8 mouse cellular contexts compared by ENCODE assay signal in the genomic region with DNA sequence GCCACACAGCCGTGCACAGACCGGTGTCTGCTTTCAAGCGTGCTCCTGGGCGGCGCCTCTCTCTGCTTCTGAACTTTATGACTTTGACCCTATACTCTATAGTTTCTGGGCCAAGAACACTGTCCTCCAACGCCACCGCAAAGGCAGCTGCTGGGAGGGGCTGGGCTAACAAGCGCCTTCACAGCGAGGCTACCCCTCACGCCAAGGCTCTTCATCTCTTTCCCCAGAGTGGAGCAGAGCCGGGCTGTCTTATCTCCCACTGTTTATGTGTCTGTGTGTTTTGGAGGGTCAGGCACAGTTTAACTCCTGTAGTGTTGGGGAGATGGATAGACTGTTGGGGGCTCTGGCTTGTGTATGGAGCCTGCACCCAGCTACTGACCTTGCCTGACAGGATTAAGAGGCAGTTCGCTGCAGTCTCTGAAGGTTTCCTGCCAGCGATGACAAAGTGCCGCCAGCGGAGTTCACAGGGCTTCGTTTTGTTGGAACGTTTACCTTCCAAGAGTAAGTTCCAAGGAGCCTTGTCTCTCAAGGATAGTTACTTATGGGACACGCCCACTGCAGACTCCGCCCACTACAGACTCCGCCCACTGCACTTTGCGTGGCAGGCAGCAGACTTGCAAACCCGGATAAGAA. TPM values are rescaled to one million over a fixed set of nuclear protein-coding genes. Genes with fewer than 3 reads are reported as not detected.
DNase-seq lines count a peak whose midpoint lies in the region; ATAC-seq lines count a peak whose summit lies in the region.

No protein-coding gene starts in this region.

- DNase-seq in heart, adult 9 months (ENCODE audit: low spot score in 2 of 2) = no peak
- peak; percentile 36 for DNase-seq in adrenal gland, postnatal 25 days
- peak; percentile 47 for DNase-seq in kidney, adult 9 months
- DNase-seq in lung, postnatal 25 days (ENCODE audit: low spot score) = peak; percentile 39
- DNase-seq in left cerebral cortex, adult 11 months (ENCODE audit: low spot score) = no peak
- no peak for DNase-seq in layer of hippocampus, adult 8-10 months (ENCODE audit: low spot score in 2 of 2)
- DNase-seq in forebrain, embryonic 11.5 days (ENCODE audit: low spot score) = no peak

- no peak overlapping the region for H3K27ac ChIP-seq in heart, embryonic 14.5 days (replicated peaks in 1 of 2; ENCODE audit: control insufficient read depth in 1 of 2, insufficient read depth in 1 of 2, low read depth in 2 of 2, low read length in 2 of 2)
- H3K27ac ChIP-seq in forebrain, embryonic 11.5 days (ENCODE audit: low read depth, low read length) = no peak overlapping the region

- peaks cover 3% of the 10 kb centered on the region; the same call in 1 of the 2 replicates for H3K27me3 ChIP-seq in heart, embryonic 14.5 days (ENCODE audit: control insufficient read depth, insufficient read depth, low read length)
- no peaks in the 10 kb centered on the region for H3K27me3 ChIP-seq in forebrain, embryonic 11.5 days (ENCODE audit: control insufficient read depth, insufficient read depth, low read length)

- peak overlapping the region; percentile 42; the same call in 1 of the 2 replicates for H3K4me2 ChIP-seq in heart, embryonic 14.5 days (ENCODE audit: low read length)
- no peak overlapping the region for H3K4me2 ChIP-seq in forebrain, embryonic 11.5 days (ENCODE audit: low read depth, low read length, severe bottlenecking)

- WGBS in heart, embryonic 14.5 days = 27% methylated on average over 22 of the region's 22 CpGs
- WGBS in forebrain, embryonic 11.5 days = 56% methylated on average over 22 of the region's 22 CpGs

- no peak for ATAC-seq in heart, embryonic 14.5 days (ENCODE audit: insufficient number of reproducible peaks, insufficient read depth, low FRiP score, low read depth)
- no peak for ATAC-seq in forebrain, embryonic 11.5 days (replicated peaks; ENCODE audit: low FRiP score)

- H3K4me1 ChIP-seq in heart, embryonic 14.5 days (ENCODE audit: control insufficient read depth in 2 of 2, insufficient read depth in 2 of 2, low read length in 2 of 2) = peaks cover 20% of the 10 kb centered on the region in 2 experiments
- H3K4me1 ChIP-seq in forebrain, embryonic 11.5 days (replicated peaks; ENCODE audit: control insufficient read depth, insufficient read depth, low read length) = no peaks in the 10 kb centered on the region

- H3K9ac ChIP-seq in heart, embryonic 14.5 days (ENCODE audit: low read length) = peak overlapping the region; percentile 38; the same call in 1 of the 2 replicates
- H3K9ac ChIP-seq in forebrain, embryonic 11.5 days (ENCODE audit: low read length) = no peak overlapping the region

- H3K36me3 ChIP-seq in heart, embryonic 14.5 days (ENCODE audit: control insufficient read depth, insufficient read depth, low read length) = no peaks in the 10 kb centered on the region
- H3K36me3 ChIP-seq in forebrain, embryonic 11.5 days (ENCODE audit: control insufficient read depth, insufficient read depth, low read length) = no peaks in the 10 kb centered on the region

- H3K4me3 ChIP-seq in heart, embryonic 14.5 days (ENCODE audit: control insufficient read depth in 1 of 2, insufficient read depth in 1 of 2, low read depth in 1 of 2, low read length in 2 of 2) = no peak overlapping the region
- no peak overlapping the region for H3K4me3 ChIP-seq in forebrain, embryonic 11.5 days (ENCODE audit: low read depth, low read length)

- no peaks in the 10 kb centered on the region; the same call in 1 of the 2 replicates for H3K9me3 ChIP-seq in heart, embryonic 14.5 days (ENCODE audit: control insufficient read depth, low read length)
- no peaks in the 10 kb centered on the region for H3K9me3 ChIP-seq in forebrain, embryonic 11.5 days (ENCODE audit: control insufficient read depth, low read length)

RNA-seq across cellular contexts. Expression of a gene that starts 25.6 kb away (rescaled TPM):
- polyA plus RNA-seq in heart, embryonic 14.5 days (2014; fragmentation: Nextera tagmentation; extraction: Ambion mirVana) = 166 and 168 TPM in 2 replicates
- 84.6 and 90.1 TPM in 2 replicates for total RNA-seq in adrenal gland, postnatal 25 days (2021)
- total RNA-seq in layer of hippocampus, adult 8-10 months (2022) = 10 to 100 TPM; 65.3 to 85.6 (median 79.2) TPM
- 307 and 321 TPM in 2 replicates for polyA plus RNA-seq in forebrain, embryonic 11.5 days (2014; fragmentation: Nextera tagmentation; extraction: Ambion mirVana)

RNA-seq across cellular contexts. Expression of a gene that starts 26.0 kb away (rescaled TPM):
- 2,314 and 2,402 TPM in 2 replicates for polyA plus RNA-seq in heart, embryonic 14.5 days (2014; fragmentation: Nextera tagmentation; extraction: Ambion mirVana)
- total RNA-seq in adrenal gland, postnatal 25 days (2021) = 1,243 and 1,285 TPM in 2 replicates
- total RNA-seq in layer of hippocampus, adult 8-10 months (2022) = 1,000 to 10,000 TPM; 1,017 to 1,068 (median 1,043) TPM
- polyA plus RNA-seq in forebrain, embryonic 11.5 days (2014; fragmentation: Nextera tagmentation; extraction: Ambion mirVana) = 812 and 850 TPM in 2 replicates

RNA-seq across cellular contexts. Expression of a gene that starts 26.1 kb away (rescaled TPM):
- 0.45 and 0.65 TPM in 2 replicates for polyA plus RNA-seq in heart, embryonic 14.5 days (2014; fragmentation: Nextera tagmentation; extraction: Ambion mirVana)
- total RNA-seq in adrenal gland, postnatal 25 days (2021) = not detected in 2 replicates
- under 1 TPM in 1 of 4 experiments, not detected in 3; 0.57 TPM for total RNA-seq in layer of hippocampus, adult 8-10 months (2022)
- polyA plus RNA-seq in forebrain, embryonic 11.5 days (2014; fragmentation: Nextera tagmentation; extraction: Ambion mirVana) = 3.3 and 3.5 TPM in 2 replicates

RNA-seq across cellular contexts. Expression of a gene that starts 42.2 kb away (rescaled TPM):
- polyA plus RNA-seq in heart, embryonic 14.5 days (2014; fragmentation: Nextera tagmentation; extraction: Ambion mirVana) = 7.5 and 8.5 TPM in 2 replicates
- total RNA-seq in adrenal gland, postnatal 25 days (2021) = 26.9 and 51.2 TPM in 2 replicates
- total RNA-seq in layer of hippocampus, adult 8-10 months (2022) = 10 to 100 TPM in 2 of 4 experiments, 1 to 10 TPM in 2; 4.8 to 33.7 (median 19.7) TPM
- polyA plus RNA-seq in forebrain, embryonic 11.5 days (2014; fragmentation: Nextera tagmentation; extraction: Ambion mirVana) = 2.7 and 3.7 TPM in 2 replicates

RNA-seq across cellular contexts. Expression of a gene that starts 46.5 kb away (rescaled TPM):
- polyA plus RNA-seq in heart, embryonic 14.5 days (2014; fragmentation: Nextera tagmentation; extraction: Ambion mirVana) = 5.8 and 6.2 TPM in 2 replicates
- 11.3 and 12.3 TPM in 2 replicates for total RNA-seq in adrenal gland, postnatal 25 days (2021)
- total RNA-seq in layer of hippocampus, adult 8-10 months (2022) = 10 to 100 TPM in 3 of 4 experiments, 1 to 10 TPM in 1; 8.4 to 16.2 (median 14.1) TPM
- polyA plus RNA-seq in forebrain, embryonic 11.5 days (2014; fragmentation: Nextera tagmentation; extraction: Ambion mirVana) = 1.6 and 2.3 TPM in 2 replicates

Comparison
In these comparisons a context has a peak if more than half of its experiments do, and no peak if none do; other contexts are left out.
1. DNase-seq: peak in adrenal gland, postnatal 25 days (single experiment), kidney, adult 9 months (single experiment) and lung, postnatal 25 days (single experiment); none in heart, adult 9 months (0 of 2), left cerebral cortex, adult 11 months (single experiment), layer of hippocampus, adult 8-10 months (0 of 2) and forebrain, embryonic 11.5 days (single experiment).